Mouse (Mus musculus) intestine, postnatal 0 days (tissue): ENCODE results near the gene Tut1. TPM values are rescaled to one million over a fixed set of nuclear protein-coding genes. Genes with fewer than 3 reads are reported as not detected.
A peak's percentile ranks its signal among the peaks of the same experiment; 100 is the strongest.

ENCODE experiments used
- ATAC-seq: fragments of 200-750 bp; cut with Nextera tagmentation; 2 replicates; pipeline ENCODE4 v1.8.0; 2017; ENCODE audit warnings: mild to moderate bottlenecking, moderate TSS enrichment, moderate library complexity
- H3K27ac ChIP-seq: fragments of 300-500 bp; sonication (generic); 2 replicates; pipeline ENCODE4 v1.5.1; 2014; ENCODE audit warnings: mild to moderate bottlenecking, low read depth, low read length, moderate library complexity
- H3K27me3 ChIP-seq: fragments of 300-500 bp; sonication (generic); replicated peaks from 2 replicates; pipeline ENCODE4 v1.6.1; 2014; ENCODE audit warnings: low read length, mixed read lengths; ENCODE audit not compliant: control insufficient read depth, insufficient read depth
- H3K36me3 ChIP-seq: fragments of 300-500 bp; sonication (generic); 2 replicates; pipeline ENCODE4 v1.6.1; 2014; ENCODE audit warnings: mild to moderate bottlenecking, moderate library complexity; ENCODE audit not compliant: control insufficient read depth, insufficient read depth
- H3K4me1 ChIP-seq: fragments of 300-500 bp; sonication (generic); replicated peaks from 2 replicates; pipeline ENCODE4 v1.6.1; 2014; ENCODE audit warnings: antibody characterized with exemption, low read length, mixed read lengths; ENCODE audit not compliant: control insufficient read depth, insufficient read depth
- H3K4me2 ChIP-seq: fragments of 300-500 bp; sonication (generic); replicated peaks from 2 replicates; pipeline ENCODE4 v1.6.1; 2014; ENCODE audit warnings: low read depth, mild to moderate bottlenecking, moderate library complexity
- H3K4me3 ChIP-seq: fragments of 300-500 bp; sonication (generic); 2 replicates; pipeline ENCODE4 v1.5.1; 2014; ENCODE audit warnings: low read depth, low read length
- H3K9ac ChIP-seq: fragments of 300-500 bp; sonication (generic); 2 replicates; pipeline ENCODE4 v1.6.1; 2014; ENCODE audit warnings: mild to moderate bottlenecking, low read depth, low read length
- H3K9me3 ChIP-seq: fragments of 300-500 bp; sonication (generic); 2 replicates; pipeline ENCODE4 v1.6.1; 2016; ENCODE audit warnings: mixed run types; ENCODE audit not compliant: control insufficient read depth
- CTCF ChIP-seq: sonication (generic); IDR thresholded peaks from 2 replicates; pipeline ENCODE4 v1.5.1; 2016; ENCODE audit warnings: low read depth, mild to moderate bottlenecking, control low read depth, antibody characterized with exemption, moderate library complexity
- WGBS: fragments of 180-500 bp; shearing (Covaris S2); extraction: QIAGEN DNeasy Blood & Tissue Kit; methylation state at CpG from one replicate; pipeline ENCODE4 v1.1.7; 2014; 5-methylcytosine and 5-hydroxymethylcytosine counted together
- polyA plus RNA-seq: library from polyadenylated mRNA; unstranded; fragments of >200 nt; fragmentation: Nextera tagmentation; extraction: Ambion mirVana; gene quantifications from 2 replicates; pipeline ENCODE4 v1.2.1, GENCODE M21; 2015

Gene Tut1
- polyA plus RNA-seq, 1 experiment from 2014 or later, result 10.7 TPM

DNA sequence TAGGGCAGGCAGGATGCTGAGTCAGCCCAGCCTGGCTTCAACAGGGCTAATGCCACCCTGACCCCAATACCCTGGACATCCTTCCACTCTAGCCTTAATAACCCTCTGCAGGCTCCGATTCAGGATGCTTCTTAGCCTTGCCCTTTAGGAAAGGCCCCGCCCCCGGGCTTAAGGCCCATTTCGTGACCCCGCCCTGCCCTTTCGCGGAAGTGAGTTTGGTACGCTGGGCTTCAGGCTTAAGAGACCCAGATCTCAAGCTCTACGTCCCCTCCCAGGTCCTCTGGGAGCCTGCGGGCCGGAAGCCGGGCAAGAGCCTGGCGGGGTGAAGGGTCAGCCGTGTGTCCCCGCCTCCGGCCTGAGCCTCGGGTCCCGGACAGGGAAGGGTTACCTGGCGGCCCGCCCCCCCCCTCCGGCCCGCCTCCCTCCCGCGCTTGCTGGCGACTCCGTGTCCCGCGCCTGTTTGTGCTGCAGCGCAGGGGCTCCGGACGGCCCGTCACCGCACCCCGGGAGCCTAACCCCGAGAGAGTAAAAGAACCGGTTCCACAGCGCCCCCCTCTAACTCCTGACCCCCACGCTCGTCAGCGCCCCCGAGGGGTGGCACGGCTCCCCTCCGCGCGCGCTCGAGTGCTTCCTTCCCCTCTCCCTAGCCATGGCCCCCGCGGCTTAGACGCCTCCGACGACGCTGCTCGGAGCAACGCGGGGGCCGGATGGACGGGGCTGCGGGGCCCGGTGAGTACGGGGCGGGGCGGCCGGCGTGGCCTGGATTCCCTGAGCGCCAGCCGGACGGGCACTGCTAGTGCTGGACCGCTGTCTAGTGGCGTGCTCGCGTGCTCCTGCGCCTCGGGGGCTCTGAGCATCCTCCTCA, 24.2 kb upstream of the Tut1 start, which contains the start of the genes Rom1 and Eml3:
Rom1 (minus strand) TSS at position 133 of the 865 bp plus-strand sequence.
Eml3 (plus strand) TSS at position 329 of the 865 bp plus-strand sequence.
- no peaks in the 10 kb centered on the region for H3K9me3 ChIP-seq
- peak; percentile 73 for ATAC-seq
- peaks cover 37% of the 10 kb centered on the region; the same call in 1 of the 2 replicates for H3K36me3 ChIP-seq
- H3K4me3 ChIP-seq, result peak within 1 kb of the TSS; percentile 84
- no peaks in the 10 kb centered on the region for H3K27me3 ChIP-seq
- peak within 1 kb of the TSS; percentile 85 for H3K9ac ChIP-seq
- WGBS, result 1% methylated on average over 56 of the region's 74 CpGs
- peak within 1 kb of the TSS; percentile 88 for H3K27ac ChIP-seq
- H3K4me1 ChIP-seq, result no peaks in the 10 kb centered on the region
- H3K4me2 ChIP-seq, result peak within 1 kb of the TSS; percentile 95
- peak; percentile 70 for TF ChIP-seq CTCF

- ATAC-seq, result no peak
- WGBS, result 2% methylated on average over 11 of the region's 11 CpGs
Measured at GRCm38 (mm10) chr19:8930117-8930516, 23.5 kb upstream of the Tut1 start.

GRCm38 (mm10) chr19:8930771-8931170, 22.9 kb upstream of the Tut1 start:
- 72% methylated on average over 7 of the region's 7 CpGs for WGBS
- H3K4me1 ChIP-seq, result no peaks in the 10 kb centered on the region
- TF ChIP-seq CTCF, result no peak
- H3K9ac ChIP-seq, result no peak overlapping the region
- H3K27me3 ChIP-seq, result no peaks in the 10 kb centered on the region
- no peak overlapping the region for H3K27ac ChIP-seq
- H3K9me3 ChIP-seq, result no peaks in the 10 kb centered on the region
- H3K4me2 ChIP-seq, result peak overlapping the region; percentile 95
- no peak for ATAC-seq
- peaks cover 41% of the 10 kb centered on the region for H3K36me3 ChIP-seq
- H3K4me3 ChIP-seq, result peak overlapping the region; percentile 84; the same call in 1 of the 2 replicates

More at GRCm38 (mm10) chr19:8930117-8930516, 23.5 kb upstream of the Tut1 start:
- peak overlapping the region; percentile 85 for H3K9ac ChIP-seq
- no peaks in the 10 kb centered on the region for H3K9me3 ChIP-seq
- H3K4me2 ChIP-seq, result peak overlapping the region; percentile 95
- H3K27ac ChIP-seq, result peak overlapping the region; percentile 88
- peaks cover 42% of the 10 kb centered on the region for H3K36me3 ChIP-seq
- TF ChIP-seq CTCF, result no peak
- no peaks in the 10 kb centered on the region for H3K4me1 ChIP-seq
- H3K4me3 ChIP-seq, result peak overlapping the region; percentile 84
- no peaks in the 10 kb centered on the region for H3K27me3 ChIP-seq

GRCm38 (mm10) chr19:8936736-8937135, 16.9 kb upstream of the Tut1 start:
- no peak for ATAC-seq
- Histone ChIP-seq H3K4me1 (no peaks in the 10 kb centered on the region; the same call in 1 of the 2 replicates), H3K27me3 (no peaks in the 10 kb centered on the region), H3K4me3 (no peak overlapping the region), H3K4me2 (no peak overlapping the region), H3K9ac (no peak overlapping the region), H3K36me3 (peaks cover 58% of the 10 kb centered on the region), H3K9me3 (no peaks in the 10 kb centered on the region), H3K27ac (no peak overlapping the region)
- WGBS, result 65% methylated on average over 2 of the region's 2 CpGs
- no peak for TF ChIP-seq CTCF

DNA sequence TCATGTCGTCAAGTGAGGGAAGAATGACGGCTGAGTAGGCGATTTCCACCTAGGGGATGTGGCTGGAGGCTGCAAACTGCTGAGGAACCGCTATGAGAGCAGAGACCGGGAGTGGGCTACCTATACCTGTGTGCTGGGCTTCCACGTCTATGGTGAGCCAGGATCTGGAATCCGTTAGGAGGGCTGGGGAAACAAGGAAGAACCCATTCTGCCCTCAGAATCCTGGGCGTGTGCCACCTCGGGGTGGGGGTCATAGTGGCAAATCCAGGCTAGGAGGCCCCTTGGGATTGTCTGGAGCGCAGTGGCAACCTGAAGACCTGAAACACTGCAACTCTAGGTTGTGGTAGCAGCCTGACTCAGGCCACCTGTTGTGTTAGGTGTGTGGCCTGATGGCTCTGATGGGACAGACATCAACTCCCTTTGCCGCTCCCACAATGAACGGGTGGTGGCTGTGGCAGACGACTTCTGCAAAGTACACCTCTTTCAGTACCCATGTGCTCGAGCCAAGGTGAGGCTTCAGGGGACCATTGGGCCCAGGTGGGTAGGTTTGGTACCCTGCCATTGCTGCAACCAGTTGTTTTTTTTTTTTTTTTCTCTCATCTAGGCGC, 13.0 kb upstream of the Tut1 start:
- ATAC-seq, result no peak
- no peak for TF ChIP-seq CTCF
- Histone ChIP-seq H3K4me2 (peak overlapping the region; percentile 81; the same call in 1 of the 2 replicates), H3K4me3 (no peak overlapping the region), H3K36me3 (peaks cover 41% of the 10 kb centered on the region), H3K27ac (no peak overlapping the region), H3K9ac (no peak overlapping the region), H3K4me1 (no peaks in the 10 kb centered on the region; the same call in 1 of the 2 replicates), H3K27me3 (no peaks in the 10 kb centered on the region), H3K9me3 (no peaks in the 10 kb centered on the region)
- 77% methylated on average over 15 of the region's 15 CpGs for WGBS

DNA sequence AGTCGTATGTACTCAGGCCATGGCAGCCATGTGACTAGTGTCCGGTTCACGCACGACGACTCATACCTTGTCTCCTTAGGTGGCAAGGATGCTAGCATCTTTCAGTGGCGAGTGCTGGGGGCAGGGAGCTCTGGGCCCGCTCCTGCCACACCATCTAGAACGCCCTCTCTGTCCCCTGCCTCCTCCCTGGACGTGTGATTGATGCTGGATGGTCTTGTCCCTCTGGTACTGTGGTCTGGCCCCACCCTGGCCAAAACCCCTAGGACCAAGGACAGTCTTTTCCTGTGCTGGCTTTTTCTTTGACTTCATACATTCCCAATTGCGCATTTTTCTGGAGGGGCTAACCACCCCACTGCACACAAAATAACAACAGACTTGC, 12.5 kb upstream of the Tut1 start:
- peak overlapping the region; percentile 81 for H3K4me2 ChIP-seq
- no peaks in the 10 kb centered on the region for H3K9me3 ChIP-seq
- no peaks in the 10 kb centered on the region for H3K27me3 ChIP-seq
- no peaks in the 10 kb centered on the region; the same call in 1 of the 2 replicates for H3K4me1 ChIP-seq
- peak overlapping the region; percentile 98 for H3K9ac ChIP-seq
- ATAC-seq, result no peak
- 38% methylated on average over 10 of the region's 10 CpGs for WGBS
- peak overlapping the region; percentile 83 for H3K4me3 ChIP-seq
- peaks cover 43% of the 10 kb centered on the region for H3K36me3 ChIP-seq
- peak overlapping the region; percentile 98; the same call in 1 of the 2 replicates for H3K27ac ChIP-seq
- no peak for TF ChIP-seq CTCF
